Mouse (Mus musculus): ENCODE measurements around the gene Bri3. TPM values are rescaled to one million over a fixed set of nuclear protein-coding genes. Genes with fewer than 3 reads are reported as not detected.

Bri3 gene
- polyA plus RNA-seq, 1 experiment, result 104 TPM

DNA sequence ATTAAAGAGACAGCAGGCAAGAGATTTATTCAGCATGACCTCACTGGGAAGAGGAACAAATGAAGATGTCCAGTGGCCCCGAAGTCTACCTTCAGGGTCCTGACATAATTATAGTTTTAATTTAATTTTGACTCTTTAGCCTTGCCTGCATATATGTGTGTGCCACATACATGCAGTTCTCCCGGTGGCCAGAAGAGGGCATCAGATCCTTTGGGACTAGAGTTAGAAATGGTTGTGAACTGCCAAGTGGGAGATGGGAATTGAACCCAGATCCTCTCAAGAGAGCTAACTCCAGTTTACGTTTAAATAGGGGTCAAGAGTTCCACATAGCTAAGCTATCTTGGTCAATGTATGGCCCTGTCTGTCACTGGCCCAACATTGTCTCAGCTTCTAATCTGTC lies 5.6 kb downstream of the Bri3 start:
- Histone ChIP-seq H3K4me3 (ENCODE audit: insufficient read depth, low read length) (no peak overlapping the region), H3K27ac (ENCODE audit: insufficient read depth, low read length) (no peak overlapping the region), H3K4me1 (ENCODE audit: control insufficient read depth, insufficient read depth, low read length) (no peaks in the 10 kb centered on the region)
- TF ChIP-seq CTCF (IDR thresholded peaks at IDR 0.05; ENCODE audit: extremely low read depth, insufficient read depth, low read length) (peak; percentile 19; the same call in 1 of the 2 replicates), POLR2A (IDR thresholded peaks at IDR 0.05; ENCODE audit: extremely low read depth, insufficient read depth, low read length) (no peak)

DNA sequence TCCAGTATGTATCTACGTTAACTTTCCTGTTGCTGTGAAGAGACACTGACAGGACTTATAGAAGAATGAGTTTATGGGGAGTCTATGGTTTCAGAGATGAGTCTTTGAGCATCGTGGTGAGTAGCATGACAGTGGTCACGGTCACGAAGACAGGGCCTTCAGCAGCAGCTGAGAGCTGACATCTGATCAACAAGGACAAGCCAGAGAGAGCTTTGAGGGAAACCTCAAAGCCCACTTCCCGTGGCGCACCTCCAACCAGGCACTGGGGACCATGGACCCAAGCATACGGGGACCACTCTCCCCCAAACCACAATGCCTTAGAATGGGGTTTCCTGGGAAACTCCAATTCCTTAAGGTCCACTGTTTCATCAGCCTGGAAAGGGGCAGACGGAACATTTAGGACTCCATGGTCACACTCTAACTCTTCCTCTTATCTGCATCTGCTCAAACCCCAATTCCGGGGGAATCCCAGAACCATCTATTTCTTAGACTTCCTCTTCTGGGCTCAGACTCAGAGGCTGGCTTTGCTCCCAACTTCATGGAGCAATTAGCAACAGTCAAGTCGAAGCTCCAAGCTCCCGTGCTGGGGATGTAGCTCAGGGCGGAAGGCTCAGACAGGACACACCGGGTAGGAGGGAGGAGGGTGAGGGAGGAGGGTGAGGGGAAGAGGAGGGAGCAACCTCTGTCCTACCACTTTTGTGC lies 7.8 kb downstream of the Bri3 start:
- Histone ChIP-seq H3K4me3 (ENCODE audit: insufficient read depth, low read length) (no peak overlapping the region), H3K27ac (ENCODE audit: insufficient read depth, low read length) (no peak overlapping the region), H3K4me1 (ENCODE audit: control insufficient read depth, insufficient read depth, low read length) (peaks cover under 1% of the 10 kb centered on the region; the same call in 1 of the 2 replicates)
- no peak for TF ChIP-seq POLR2A (IDR thresholded peaks at IDR 0.05; ENCODE audit: extremely low read depth, insufficient read depth, low read length)
- no peak for TF ChIP-seq CTCF (IDR thresholded peaks at IDR 0.05; ENCODE audit: extremely low read depth, insufficient read depth, low read length)

DNA sequence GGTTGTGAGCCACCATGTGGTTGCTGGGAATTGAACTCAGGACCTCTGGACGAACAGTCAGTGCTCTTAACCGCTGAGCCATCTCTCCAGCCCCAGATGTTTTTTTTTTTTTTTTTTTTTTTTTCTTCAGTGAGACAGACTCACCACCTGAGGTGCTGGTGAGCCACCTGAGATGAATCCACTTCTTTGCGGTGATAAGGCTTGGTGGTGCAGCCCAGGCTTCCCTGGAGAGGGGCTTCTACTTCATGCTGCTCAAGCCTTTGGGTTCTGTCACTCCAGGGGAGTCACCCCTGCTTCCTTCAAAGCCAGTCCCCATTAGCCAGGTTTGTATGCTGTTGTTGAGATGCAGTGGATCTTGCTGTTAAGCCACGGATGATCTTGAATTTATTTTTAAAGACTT lies 9.0 kb downstream of the Bri3 start:
- no peak overlapping the region for H3K4me3 ChIP-seq (ENCODE audit: insufficient read depth, low read length)
- H3K27ac ChIP-seq (ENCODE audit: insufficient read depth, low read length), result no peak overlapping the region
- no peak for TF ChIP-seq CTCF (IDR thresholded peaks at IDR 0.05; ENCODE audit: extremely low read depth, insufficient read depth, low read length)
- no peak for TF ChIP-seq POLR2A (IDR thresholded peaks at IDR 0.05; ENCODE audit: extremely low read depth, insufficient read depth, low read length)
- peaks cover 4% of the 10 kb centered on the region; the same call in 1 of the 2 replicates for H3K4me1 ChIP-seq (ENCODE audit: control insufficient read depth, insufficient read depth, low read length)

DNA sequence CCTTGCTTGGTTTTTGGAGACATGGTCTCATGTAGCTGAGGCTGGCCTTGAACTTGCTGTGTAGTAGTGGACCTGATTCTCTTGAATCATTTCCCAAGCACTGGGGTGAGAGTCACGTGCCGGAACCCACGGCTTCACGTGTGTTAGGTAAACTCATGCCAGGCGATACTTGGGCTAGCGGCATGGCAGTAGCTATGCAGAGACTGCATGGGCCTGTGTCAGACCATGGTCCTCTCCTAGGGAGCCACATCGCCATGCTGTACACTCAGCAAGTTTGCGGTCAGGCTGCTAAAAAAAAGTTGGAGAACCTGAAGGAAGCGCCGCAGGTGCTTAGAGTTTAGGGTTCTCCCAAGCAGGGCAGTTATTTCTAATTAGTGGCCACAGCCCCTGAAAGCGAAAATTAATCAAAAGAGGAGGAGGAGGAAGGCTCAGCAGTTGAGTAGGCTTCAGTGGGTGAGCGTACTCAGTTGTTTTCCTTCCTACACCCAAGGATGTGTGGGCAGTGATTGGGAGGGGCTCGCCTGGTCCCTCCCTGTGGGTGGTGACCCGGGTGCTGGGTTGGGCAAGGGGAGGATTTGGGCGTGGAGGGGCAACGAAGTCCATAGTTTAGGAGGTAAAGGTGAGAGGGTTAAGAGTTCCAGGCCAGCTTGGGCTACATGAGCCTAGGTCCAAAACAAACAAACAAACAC lies 10.0 kb downstream of the Bri3 start:
- H3K4me1 ChIP-seq (ENCODE audit: control insufficient read depth, insufficient read depth, low read length), result peaks cover 11% of the 10 kb centered on the region
- H3K4me3 ChIP-seq (ENCODE audit: insufficient read depth, low read length), result no peak overlapping the region
- no peak overlapping the region for H3K27ac ChIP-seq (ENCODE audit: insufficient read depth, low read length)
- TF ChIP-seq POLR2A (IDR thresholded peaks at IDR 0.05; ENCODE audit: extremely low read depth, insufficient read depth, low read length) (no peak), CTCF (IDR thresholded peaks at IDR 0.05; ENCODE audit: extremely low read depth, insufficient read depth, low read length) (no peak)

DNA sequence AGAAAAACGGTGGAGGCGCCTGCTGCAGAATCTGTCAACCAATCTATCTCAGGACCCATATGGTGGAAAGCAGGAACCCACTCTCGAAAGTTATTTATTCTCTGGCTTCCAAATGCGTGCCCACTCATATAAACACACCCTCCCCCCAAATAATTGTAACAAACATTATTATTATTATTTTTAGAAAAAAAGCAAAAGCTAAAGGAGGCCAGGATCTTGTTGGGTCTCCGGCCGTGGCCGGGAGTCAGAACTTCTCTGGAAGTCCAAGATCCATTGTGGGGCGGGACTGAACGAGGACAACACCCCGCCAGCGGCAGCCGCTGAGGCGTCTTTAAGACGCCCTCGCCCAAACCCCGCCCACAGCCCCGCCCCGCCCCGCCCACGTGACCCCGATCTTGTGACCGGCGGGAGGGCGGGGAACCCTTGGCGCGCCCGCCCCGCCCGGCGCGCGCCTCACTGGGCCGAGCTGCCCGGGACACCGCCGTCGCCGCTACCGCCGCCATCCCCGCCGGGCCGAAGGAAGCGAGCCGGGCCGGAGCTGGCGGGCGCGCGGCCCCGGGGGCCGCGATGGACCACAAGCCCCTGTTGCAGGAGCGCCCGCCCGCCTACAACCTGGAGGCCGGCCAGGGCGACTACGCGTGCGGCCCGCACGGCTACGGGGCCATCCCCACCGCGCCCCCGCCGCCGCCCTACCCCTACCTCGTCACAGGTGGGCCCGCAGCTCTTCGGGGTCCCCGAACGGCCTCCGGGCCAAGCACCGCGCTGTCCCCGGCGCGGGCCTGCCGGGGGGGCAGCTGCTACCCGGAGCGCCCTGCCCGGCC lies 10.8 kb downstream of the Bri3 start:
- Histone ChIP-seq H3K4me1 (ENCODE audit: control insufficient read depth, insufficient read depth, low read length) (peaks cover 13% of the 10 kb centered on the region), H3K27ac (ENCODE audit: insufficient read depth, low read length) (no peak overlapping the region), H3K4me3 (ENCODE audit: insufficient read depth, low read length) (peak overlapping the region; percentile 97)
- TF ChIP-seq CTCF (IDR thresholded peaks at IDR 0.05; ENCODE audit: extremely low read depth, insufficient read depth, low read length), result no peak
- no peak for TF ChIP-seq POLR2A (IDR thresholded peaks at IDR 0.05; ENCODE audit: extremely low read depth, insufficient read depth, low read length)

DNA sequence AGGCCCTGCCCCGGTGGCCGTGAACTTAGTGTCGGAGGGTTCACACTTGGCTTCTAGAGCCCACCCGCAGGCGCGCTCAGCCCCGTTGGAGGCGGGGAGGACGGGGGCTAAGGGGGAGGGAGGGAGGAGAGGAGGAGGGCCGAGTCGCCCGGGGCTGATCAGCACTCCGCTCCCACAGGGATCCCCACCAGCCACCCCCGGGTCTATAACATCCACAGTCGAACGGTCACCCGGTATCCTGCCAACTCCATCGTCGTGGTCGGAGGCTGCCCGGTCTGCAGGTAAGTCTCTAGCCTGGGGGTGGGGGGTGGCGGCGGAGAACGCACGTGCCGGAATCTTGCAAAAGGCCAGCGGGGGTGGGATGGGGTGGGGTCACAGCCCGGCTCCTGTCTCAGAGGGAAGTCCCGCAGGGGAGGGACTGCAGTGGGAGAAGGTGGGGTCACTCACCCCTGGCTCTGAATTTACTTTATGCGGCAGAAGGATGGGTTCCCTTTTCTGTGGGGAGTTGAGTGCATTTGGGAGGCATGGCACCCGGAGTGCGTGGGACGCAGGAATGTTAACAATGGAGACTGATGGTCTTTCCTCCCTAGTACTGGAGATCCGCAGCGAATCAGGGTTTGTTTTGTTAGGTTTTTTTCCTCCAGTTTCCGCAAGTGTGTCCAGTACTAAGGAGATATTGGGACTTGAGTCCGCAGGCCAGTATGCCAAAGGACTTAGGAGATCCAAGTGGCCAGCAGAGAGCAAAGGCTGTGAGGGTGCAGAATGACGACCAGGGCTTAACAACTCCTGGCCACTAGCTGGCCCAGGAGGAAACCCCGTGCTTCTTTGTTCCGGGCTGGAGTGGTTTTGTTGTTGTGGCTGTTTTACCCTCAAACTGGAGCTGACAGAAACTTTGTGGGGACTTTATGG lies 11.6 kb downstream of the Bri3 start:
- TF ChIP-seq POLR2A (IDR thresholded peaks at IDR 0.05; ENCODE audit: extremely low read depth, insufficient read depth, low read length), result no peak
- no peak for TF ChIP-seq CTCF (IDR thresholded peaks at IDR 0.05; ENCODE audit: extremely low read depth, insufficient read depth, low read length)
- Histone ChIP-seq H3K4me1 (ENCODE audit: control insufficient read depth, insufficient read depth, low read length) (peaks cover 16% of the 10 kb centered on the region), H3K27ac (ENCODE audit: insufficient read depth, low read length) (no peak overlapping the region), H3K4me3 (ENCODE audit: insufficient read depth, low read length) (peak overlapping the region; percentile 97)

DNA sequence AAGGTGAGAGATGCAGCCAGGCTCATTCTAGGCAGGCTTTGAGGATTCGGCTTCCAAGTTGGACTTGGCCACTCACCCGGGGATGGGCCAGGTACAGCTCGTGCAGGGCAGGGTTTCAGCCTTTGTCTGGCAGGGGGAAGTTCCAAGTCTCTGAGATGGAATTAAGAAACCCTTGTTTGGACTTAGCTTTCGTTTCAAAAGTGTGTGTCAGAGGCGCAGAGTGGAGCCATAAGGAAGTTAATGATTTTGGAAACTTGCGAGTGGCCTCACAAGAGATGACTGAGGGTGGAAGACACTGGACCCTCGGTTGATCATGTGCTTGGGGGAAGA lies 12.3 kb downstream of the Bri3 start:
- Histone ChIP-seq H3K27ac (ENCODE audit: insufficient read depth, low read length) (no peak overlapping the region), H3K4me3 (ENCODE audit: insufficient read depth, low read length) (peak overlapping the region; percentile 97), H3K4me1 (ENCODE audit: control insufficient read depth, insufficient read depth, low read length) (peaks cover 17% of the 10 kb centered on the region)
- TF ChIP-seq CTCF (IDR thresholded peaks at IDR 0.05; ENCODE audit: extremely low read depth, insufficient read depth, low read length), result no peak
- TF ChIP-seq POLR2A (IDR thresholded peaks at IDR 0.05; ENCODE audit: extremely low read depth, insufficient read depth, low read length), result no peak

DNA sequence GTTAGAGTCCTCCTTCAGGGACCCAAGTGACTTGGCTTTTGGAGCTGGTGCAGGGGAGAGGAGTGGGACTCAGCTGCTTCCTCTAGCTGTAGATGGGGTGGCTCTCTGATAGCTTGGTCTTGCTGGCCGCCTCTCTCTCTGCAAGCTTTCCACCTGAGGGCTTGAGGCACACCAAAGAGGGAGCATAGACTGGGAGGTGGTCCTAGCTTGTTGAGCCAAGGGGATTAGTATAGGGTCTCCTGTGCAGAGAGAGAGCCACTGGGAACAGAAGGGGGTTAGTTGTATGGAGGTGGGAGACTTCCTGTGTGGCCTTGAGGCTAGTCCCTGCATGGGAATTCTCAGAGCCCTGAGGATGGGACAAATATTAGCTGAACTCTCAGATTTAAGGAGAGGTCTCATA lies 12.7 kb downstream of the Bri3 start:
- H3K4me1 ChIP-seq (ENCODE audit: control insufficient read depth, insufficient read depth, low read length), result peaks cover 20% of the 10 kb centered on the region
- peak overlapping the region; percentile 97 for H3K4me3 ChIP-seq (ENCODE audit: insufficient read depth, low read length)
- TF ChIP-seq CTCF (IDR thresholded peaks at IDR 0.05; ENCODE audit: extremely low read depth, insufficient read depth, low read length) (no peak), POLR2A (IDR thresholded peaks at IDR 0.05; ENCODE audit: extremely low read depth, insufficient read depth, low read length) (no peak)
- no peak overlapping the region for H3K27ac ChIP-seq (ENCODE audit: insufficient read depth, low read length)
